Mouse (Mus musculus) heart, postnatal 10 days (tissue): ENCODE data around the gene Plpp6. TPM values are rescaled to one million over a fixed set of nuclear protein-coding genes. Genes with fewer than 3 reads are reported as not detected.
A peak's percentile ranks its signal among the peaks of the same experiment; 100 is the strongest.
"Not testable (repeated sequence)": the region's sequence is repeated elsewhere in the genome, so short reads cannot be mapped to it uniquely, and the experiment has no call there.

ENCODE experiments used
- DNase-seq, 2 experiments: peaks; one replicate each; pipeline ENCODE4 v3.0.0; 2021
- intact Hi-C: fragments of 180-260 bp; cut with DNase I; formaldehyde crosslinking; loops from one replicate; pipeline ENCODE4 v1.15.1; 2025
- total RNA-seq, 2 experiments: library from RNA; stranded (reverse); gene quantifications; 2 replicates each; pipeline ENCODE4 v1.2.3; 2021

Gene Plpp6
- total RNA-seq, 2 experiments from 2014 or later = 7.7 to 8.1 TPM

DNA sequence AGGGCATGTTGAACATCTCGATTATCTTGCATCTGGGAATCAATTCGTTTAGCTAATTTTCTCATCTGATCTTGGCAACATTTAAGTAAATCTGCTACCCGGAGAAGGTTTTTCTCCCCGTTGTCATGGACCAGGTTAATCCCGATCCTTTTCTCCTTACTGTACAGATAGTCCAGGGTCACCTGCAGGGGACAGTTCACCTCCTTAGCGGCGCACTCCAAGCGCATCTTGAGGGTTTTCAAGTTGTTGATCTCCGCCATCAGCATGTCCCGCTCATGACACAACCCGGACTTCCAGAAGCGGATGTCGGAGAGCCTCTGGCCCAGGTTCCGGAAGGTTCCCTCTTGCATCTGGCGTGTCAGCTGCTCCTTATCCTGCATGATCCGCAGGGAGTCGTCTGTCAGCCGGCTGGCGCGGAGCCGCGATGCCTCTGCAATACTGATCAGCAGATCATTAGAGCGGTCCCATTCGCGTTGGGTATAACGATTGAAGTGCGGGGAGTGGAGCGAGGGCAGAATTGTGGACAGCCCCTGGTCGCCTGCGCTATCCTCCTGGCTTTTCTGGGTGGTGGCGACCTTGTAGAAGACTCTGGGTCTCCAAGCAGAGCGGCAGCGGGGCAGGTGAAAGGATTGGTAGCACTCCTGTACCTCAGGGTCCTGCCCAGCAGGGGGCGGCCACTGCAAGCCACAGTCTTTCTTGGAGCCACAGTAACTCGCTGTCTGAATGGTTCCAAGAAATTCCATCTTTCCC, 11.3 kb downstream of the Plpp6 start:
- peak; percentile 83 to 86 for DNase-seq
- intact Hi-C loops = loop anchor here (5.0 kb wide), 2 partner anchors 277 to 382 kb away; partner anchors contain the start of gene Jak2

DNA sequence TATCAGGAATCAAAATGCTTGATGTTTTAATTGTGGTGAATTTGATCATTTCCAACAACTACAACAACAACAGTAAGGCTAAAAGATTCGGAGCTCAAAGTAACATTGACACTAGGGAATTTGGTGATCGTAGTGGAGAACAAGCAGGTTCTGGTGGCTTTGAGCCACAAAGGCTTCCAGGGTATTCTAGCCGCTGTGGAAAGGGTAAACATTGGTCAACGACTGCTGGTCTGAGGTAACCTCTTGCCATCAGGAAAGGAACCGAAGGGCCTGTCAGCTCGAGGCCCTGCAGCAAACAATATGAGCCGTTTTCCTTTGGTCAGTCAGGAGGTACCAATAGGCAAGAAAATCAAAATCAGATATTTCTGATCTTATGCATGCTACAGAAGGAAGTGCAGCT, 18.9 kb downstream of the Plpp6 start:
- intact Hi-C loops = no loop called here
- no peak for DNase-seq

DNA sequence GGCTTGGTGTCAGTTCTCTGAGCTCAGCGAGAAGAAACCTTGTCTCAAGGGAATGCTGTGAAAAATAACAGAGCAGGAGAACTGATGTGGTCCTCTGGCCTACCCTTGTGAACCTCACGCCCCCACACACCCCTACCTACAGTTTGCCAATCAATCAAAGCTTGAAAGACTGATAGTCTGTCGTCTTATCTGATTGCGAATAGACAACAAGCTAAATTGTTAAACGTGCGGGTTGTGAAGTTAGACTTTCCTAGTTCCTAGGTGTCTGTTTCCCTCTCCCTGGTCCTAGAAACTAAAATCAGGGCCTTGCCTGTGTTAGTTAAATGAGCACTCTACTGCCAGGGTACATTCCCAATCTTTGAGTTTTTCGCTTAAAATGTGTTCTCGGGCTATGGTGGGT, 25.8 kb downstream of the Plpp6 start:
- no peak for DNase-seq
- intact Hi-C loops = no loop called here

DNA sequence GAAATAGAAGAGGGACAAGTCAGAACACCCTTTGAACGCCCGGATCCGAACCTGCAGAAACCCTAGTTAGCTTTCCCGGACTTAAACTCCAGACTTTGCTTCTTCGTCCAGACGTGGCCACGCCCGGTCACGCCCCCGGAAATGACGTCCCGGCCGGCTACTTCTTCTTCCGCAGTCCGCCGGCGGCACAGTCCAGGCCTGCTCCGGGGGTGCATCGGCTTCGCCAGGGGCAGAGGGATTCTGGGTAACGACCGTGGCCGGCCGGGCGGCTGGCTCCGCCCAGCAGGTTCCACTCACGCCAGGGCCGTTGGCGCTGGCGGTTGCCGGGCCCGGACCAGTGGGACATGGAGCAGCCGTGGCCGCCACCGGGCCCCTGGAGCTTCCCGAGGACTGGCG, 26.4 kb downstream of the Plpp6 start, which contains the start of gene Cdc37l1:
Gene Cdc37l1, plus strand, starts transcription at position 159 of the 396 bp plus-strand sequence.
- intact Hi-C loops = loop anchor here (2.0 to 5.0 kb wide), 2 partner anchors 57 to 262 kb away; partner anchors contain the start of genes Ak3 and Jak2
- peak; percentile 99 for DNase-seq

DNA sequence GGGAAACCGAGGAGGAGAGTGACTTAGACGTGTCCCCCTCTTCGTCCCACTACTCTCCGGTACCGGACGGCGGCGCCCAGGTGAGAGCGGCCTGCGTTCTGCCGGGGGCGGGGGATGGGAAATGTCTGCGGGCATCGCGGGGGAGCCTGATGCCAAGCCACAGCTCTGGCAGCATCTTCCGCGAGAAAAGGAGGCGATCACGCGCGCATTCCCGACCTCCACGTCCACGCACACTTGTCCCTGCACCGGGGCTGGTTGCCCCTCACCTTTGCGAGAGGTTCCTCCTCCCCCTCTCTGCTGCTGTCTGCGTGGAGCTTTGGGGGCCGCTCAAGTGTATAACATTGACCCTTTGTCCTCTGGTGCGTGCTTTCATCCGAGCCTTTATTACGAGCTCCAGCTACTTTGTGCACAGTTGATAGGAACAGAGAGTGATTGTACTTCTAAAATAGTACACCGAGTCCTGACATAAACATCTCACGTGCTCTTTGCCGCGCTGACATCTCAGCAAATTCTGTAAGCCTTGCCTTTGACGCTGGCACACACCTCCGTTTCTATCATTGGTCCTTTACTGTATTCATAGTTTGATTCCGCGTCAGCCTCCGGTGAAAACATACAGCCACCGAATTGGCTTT, 27.0 kb downstream of the Plpp6 start:
- intact Hi-C loops = loop anchor here (2.0 to 5.0 kb wide), 2 partner anchors 56 to 262 kb away; partner anchors contain the start of genes Ak3 and Jak2
- peak in 1 of 2 experiments; percentile 57 for DNase-seq

DNA sequence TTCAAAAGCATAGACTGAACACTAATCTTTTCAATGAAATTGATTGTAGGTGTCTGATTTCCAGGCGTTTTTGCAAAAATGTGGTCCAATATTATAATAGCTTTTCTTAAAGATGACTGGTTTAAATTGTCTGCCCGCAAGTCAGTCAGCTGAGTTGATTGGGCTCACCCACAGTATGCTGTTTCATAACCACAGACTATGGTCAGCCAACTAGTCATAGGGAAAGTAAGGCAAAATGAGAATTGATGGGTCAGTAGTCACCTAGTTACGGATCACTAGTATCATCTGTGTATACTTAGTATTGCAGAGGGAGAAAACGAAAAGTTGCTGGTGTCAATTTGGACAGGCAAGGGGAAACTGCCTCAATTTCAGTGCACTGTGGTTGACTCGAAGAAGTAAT, 27.6 kb downstream of the Plpp6 start:
- intact Hi-C loops = loop anchor here (2.0 to 5.0 kb wide), 2 partner anchors 55 to 261 kb away; partner anchors contain the start of genes Ak3 and Jak2
- no peak for DNase-seq

DNA sequence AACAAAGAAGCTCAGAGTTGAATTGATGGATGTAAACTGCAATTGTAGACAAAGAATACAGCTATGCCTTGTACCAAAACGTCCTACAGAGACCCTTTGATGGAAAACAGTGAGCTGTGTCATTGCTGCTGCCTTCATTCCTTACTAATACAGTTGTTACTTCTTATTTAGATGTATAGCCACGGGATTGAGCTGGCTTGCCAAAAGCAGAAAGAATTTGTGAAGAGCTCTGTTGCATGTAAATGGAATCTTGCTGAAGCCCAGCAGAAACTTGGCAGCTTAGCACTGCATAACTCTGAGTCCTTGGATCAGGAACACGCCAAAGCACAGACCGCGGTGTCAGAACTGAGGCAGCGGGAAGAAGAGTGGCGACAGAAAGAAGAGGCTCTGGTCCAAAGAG, 31.1 kb downstream of the Plpp6 start:
- DNase-seq = peak; percentile 56 to 61
- intact Hi-C loops = loop anchor here (5.0 kb wide), 1 partner anchor 257 kb away; the partner anchor contains the start of gene Jak2

DNA sequence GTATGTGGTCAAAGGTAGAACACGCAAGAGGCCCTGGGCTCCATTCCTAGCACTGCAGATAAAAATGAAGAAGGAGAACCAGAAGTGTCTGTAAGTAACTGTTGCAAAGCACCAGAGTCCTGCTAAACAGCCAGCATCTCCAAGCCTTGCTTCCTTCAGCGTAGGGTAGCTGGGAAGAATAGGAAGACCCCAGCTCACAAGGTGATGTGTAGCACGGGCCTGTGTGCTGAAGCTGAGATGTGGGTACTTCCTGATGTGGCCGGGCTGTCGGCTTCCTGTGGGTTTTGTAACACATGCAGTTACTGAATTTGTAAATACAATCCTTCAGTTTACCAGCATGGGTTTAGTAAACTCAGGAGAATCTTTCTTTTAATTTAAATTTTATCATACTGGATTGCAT, 31.6 kb downstream of the Plpp6 start:
- intact Hi-C loops = no loop called here

DNA sequence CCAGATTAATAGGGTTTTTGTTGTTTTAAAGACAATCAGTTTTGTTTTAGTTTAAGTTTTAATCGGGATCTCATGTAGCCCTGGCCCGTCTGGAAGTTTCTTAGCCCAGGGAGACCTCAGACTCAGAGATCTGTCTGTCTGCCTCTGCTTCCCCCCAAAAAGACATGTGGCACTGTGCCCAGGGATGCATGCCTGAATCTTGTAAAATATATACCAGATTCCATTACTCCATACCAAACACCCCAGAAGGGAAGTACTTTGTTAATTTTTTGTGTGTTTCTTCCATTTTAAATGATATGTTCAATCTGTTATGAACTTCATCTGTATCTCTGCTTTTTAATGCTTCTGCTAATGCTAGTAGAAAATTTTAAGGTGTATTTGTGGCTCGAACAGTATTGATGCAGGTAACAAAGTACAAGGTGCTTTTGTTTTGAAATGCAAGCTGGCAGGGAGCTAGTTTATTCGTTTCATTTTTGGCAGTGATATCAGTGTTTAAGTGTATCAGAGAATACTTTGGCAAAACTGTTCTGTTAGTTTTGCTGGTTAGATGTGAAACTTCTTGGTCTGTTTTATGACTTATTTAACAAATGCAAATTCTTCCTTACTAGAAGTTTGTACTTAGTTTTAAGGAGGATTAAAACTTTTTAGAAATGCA, 34.4 kb downstream of the Plpp6 start:
- intact Hi-C loops = no loop called here
- DNase-seq = no peak

More for the DNA sequence above, 31.6 kb downstream of the Plpp6 start:
- no peak for DNase-seq

DNA sequence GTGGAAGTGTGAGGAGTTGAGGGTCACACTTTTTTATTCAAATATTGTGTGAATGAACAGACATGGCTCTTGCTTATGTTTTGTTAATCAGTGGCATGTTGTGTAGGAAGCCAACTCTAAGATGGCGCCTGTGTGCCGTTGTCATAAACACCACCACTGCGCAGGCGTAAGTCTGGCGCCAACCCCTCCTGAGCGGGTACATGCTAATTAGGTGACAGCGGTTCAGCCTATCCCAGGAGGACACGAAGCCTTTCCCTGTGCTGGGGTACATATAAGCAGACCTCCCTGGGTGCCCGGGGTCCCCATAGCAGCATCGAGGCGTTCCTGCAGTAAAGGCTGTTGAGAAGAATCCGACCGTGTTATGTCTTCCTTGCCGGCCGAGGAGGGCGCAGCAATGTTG, 36.6 kb downstream of the Plpp6 start:
- intact Hi-C loops, DNase-seq: not testable (repeated sequence)

DNA sequence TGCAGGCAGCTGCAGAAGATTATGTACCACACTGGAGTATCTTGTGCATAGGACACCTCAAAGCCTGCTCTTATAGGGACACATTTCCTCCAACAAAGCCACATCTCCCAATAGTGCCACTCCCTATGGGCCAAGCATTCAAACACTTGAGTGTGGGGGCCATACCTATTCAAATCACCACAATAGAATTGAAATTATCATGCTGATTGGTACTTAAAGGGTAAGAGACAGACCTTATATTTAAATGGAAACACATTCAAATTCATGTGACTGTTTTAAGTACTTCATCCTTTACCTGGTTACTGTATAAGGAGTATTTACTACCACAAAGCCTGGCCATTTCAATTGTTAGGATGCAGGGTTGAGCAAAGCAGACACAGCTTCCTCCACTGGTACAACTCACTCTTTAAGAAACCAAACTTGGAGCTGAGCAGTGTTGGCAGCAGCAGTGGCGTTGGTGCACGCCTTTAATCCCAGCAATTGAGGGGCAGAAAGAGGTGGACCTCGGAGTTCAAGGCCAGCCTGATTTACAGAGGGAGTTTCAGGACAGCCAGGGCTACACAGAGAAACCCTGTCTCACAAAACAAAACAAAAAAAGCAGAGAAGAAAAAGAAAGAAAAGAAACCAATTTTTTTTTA, 44.4 kb downstream of the Plpp6 start:
- intact Hi-C loops = no loop called here
- no peak for DNase-seq

DNA sequence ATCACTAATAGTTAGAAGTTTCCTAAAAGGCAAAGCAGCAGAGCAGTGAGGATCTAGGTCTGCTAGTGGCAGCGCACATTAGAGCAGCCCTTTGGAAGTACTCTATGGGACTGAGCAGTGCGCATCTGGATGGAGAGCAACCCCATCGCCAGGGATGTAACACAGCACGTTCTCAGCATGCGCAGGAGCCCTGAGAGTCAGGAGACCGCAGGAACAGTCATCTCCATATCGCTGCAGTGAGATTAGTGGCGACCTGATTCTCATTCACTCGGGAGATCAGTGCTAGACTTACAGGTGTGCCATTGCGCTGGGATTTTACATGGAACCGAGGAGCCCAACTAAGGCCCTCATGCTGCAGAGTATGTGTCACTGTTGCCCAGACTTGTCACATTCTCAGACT, 45.3 kb downstream of the Plpp6 start:
- no peak for DNase-seq
- intact Hi-C loops = no loop called here

DNA sequence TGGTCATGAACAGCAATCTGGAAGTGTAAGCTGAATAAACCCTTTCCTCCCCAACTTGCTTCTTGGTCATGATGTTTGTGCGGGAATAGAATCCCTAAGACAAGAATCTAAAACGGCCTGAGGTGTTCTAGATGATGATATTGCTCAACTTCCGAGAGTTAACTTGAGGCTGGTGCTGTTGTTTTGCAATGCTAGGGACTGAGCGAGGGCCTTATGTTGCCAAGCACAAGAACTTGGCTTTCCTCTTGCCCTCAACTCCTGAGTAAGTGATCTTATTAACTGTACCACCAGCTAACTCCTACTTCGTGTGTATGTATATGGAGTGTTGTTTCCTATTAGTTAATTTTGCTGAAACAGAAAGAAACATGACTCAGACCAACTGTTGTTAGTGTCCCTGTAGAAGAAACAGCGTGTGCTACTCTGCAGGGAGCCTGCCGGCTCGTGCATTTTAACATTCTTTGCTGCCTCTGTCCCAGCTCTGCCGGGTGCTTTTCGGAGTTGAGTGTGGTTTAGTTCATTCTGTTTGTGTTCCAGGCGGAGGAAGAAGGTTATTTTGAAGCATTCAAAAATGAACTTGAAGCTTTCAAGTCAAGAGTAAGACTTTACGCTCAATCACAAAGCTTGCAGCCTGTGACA, 47.7 kb downstream of the Plpp6 start:
- no peak for DNase-seq
- intact Hi-C loops = no loop called here

DNA sequence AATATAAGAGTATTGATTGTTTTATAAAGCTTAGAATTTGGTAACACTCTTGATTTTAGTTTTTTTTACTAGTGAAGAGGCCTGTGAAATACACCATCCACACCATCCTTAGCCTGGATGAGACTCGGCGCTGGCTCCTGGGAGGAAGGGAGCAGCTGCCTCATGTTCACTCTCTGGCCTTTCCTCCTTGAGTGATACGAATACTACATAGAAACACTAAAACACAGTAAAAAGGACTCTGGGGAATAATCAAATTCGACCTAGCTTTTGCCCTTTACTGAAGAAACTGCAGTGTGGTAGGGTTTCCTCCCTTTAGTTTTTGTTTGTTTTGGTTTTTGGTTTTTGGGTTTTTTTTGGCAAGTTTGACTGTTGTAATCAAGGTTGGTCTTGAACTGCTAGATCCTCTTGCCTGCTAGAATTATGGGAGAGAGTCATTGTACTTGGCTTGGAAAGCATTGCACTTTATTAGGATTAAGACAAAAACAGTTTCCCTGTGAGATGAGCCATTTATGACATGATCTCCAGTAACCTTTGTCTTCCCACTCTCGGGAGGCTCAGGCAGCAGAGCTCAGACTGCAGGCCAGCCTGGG, 50.8 kb downstream of the Plpp6 start:
- DNase-seq = no peak

DNA sequence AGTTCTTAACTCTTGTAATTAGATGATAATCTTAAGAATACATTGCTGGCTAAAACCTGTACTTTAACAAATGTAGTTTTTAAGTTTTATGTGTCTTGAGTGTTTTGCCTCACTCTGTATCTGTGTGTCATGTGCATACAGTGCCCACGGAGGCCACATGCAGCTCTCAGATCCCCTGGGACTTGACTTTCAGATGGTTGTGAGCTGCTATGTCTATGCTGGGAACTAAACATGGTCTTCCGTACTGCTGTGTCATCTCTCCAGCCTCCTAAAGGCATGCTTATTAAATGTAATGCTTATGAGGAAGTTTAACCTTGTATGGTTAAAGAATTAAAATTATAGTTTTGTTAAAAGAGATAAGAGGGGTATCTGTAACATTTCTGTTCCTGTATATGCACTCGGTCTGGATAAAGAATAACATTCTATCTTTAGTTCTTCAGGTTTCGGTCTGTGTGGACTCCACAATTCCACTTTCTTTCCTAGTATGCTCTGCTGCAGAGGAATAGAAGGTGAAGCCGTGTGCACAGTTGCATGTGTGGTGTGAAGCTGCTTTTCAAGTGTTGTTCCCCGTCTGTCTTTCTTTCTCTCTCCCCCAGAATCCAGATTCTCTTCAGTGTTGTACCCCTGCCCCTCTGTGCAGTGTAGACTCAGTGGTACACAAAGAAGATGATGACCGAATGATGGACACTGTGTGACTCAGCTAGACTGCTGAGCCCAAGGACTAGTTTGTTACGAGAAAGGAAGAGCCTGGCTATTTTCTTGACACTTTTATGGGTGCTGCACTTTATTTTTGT, 51.9 kb downstream of the Plpp6 start:
- no peak for DNase-seq
- intact Hi-C loops = no loop called here

More for the DNA sequence above, 50.8 kb downstream of the Plpp6 start:
- intact Hi-C loops = no loop called here

DNA sequence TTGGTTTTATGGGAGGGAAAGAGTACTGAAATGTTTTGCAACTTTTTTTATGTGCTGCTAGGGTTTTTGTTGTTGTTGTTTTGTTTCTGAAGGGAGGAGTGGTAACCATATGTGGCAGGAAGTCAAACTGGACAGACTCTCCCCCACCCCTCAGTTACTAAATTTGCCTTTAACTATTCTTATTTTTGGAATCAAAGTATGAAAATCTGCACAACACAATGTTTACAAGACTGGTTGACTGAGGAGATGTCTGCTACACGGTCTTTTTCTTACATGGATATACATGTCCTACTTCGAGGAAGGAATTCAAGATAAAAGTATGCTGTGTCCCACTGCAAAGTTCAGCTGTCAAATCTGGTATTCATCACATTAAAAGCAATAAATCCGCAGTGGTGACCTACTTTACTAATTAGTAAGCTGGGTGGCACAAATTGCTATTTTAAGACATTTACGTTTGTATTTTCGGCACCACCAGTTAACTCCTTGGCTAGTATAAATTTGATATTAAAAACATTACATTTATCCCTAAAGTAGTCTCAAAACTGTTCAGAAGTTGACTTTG, 52.5 kb downstream of the Plpp6 start:
- DNase-seq = no peak
- intact Hi-C loops = no loop called here
